Mouse (Mus musculus) ovary, adult 10 weeks (tissue): ENCODE results near the gene Jam2. TPM values are rescaled to one million over a fixed set of nuclear protein-coding genes. Genes with fewer than 3 reads are reported as not detected.

Experiments used
- polyA plus RNA-seq: library from polyadenylated mRNA; stranded (reverse); fragments of 350-450 nt; fragmentation: Illumina TruSeq; extraction: RNeasy Lipid Tissue Mini Kit (QIAGEN cat#74804); gene quantifications from one replicate; pipeline ENCODE4 v1.2.3, GENCODE M21; 2014

The Jam2 gene
- polyA plus RNA-seq: 199 TPM

DNA sequence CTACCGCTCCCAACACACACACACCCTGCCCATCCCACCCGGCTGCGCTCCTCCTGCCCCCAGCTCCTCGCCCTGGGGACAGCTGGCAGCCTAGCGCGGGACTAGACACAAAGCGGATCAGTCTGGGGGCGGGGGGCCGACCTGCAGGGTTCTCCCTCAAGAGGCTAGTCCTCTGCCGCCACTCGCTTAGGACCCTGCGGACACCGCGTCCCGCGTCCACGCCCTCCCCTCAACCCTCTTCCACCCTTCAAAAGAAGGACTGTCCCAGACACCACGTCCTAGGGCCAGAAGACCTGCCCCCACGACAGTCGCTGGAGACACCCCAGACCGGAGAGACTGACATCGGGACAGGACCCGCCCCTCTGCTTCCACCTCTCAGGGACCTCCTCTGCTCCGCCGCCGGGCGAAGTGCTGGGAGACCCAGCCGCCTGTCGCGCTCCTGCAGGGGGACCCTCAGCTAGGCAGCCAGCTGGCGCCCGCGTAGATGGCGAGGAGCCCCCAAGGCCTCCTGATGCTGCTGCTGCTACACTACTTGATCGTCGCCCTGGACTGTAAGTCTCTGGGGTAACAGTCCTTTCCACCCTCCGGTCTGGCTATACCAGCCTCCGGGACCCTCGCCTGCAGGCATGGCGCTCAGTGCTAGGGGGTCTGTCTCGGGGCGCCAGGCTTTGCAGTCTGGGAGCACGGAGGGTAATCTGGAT, at the start of gene Jam2:
TSS of gene Jam2 (plus strand) at position 121 of the 701 bp plus-strand sequence.

DNA sequence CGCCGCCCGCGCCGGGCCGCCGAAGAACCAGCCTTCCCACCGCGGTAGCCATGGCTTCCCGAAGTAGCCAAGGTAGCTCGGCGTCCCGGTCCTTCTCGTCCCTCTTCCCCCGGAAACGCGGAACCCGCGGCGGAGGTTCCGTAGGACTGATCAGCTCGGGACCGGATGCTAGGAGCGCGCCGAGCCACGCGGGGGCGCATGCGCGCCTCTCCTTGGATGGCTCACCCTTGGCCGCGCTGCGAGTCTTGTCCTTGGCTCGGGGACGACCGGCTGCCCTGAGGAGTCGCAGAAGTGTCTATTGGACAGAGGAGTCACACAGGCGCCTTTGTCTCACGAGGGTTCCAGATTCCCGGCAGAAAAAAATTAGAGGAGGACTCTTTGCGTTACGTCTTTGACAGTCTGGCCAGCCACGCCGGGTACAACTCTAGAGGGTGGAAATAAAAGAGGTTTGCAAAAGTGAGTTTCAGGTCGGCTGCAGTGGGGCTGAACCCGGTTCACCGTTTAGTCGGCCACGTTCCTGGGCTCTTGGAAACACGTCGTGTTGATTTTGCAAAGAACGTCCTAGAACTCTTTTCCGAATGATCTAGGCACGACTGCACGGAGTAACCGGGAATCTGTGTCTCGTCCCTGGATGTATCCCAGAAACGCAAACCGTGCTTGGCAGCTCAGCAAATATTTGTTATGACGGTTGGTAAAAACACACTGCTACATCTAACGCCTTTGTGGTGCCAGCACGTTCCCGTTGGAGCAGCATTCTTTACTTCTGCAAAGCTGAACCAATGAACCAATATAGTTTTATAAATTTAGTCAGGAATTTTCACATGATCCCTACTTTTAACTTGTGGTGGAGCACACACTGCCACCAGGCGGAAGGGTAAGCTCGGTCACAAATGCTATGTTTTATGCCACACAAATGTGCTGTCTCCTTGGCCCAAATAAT, 38.5 kb upstream of the Jam2 start, which contains the start of gene Mrpl39:
TSS of gene Mrpl39 (minus strand) at position 577 of the 940 bp plus-strand sequence.

DNA sequence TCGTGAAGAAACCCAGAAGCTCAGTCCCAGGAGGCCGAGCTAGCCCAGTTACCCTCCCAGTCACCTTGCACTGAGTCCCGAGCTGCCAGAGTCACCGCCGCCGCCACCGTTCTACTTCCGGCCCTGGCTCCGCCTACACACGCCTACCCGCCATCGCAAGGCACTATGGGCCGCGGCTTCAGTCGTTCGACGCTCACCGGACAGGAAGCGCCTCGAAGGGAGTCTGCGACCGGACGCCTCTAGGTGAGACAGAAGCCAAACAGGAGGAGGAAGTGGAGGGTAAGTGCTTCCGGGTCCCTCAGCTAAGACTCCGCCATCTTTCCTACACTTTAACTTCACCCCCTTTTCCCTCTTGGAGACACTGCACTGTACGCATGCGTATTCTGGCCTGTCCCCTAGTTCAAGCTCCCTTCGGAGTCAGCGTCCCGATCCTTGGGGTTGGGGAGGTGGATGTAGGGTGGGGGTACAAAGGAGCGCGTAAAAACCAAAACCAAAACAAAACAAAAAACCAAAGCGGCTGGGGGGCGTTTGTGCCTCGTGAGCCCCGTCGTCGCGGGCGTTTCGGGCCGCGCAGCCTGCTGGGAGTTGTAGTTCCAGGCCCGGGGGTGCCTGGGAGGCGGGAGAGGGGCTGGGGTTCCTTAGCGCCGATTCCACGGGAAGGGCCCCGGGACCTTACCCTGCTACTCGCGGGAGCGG, 61.0 kb downstream of the Jam2 start, which contains the start of gene Gabpa:
TSS of gene Gabpa (plus strand) at position 181 of the 696 bp plus-strand sequence.

DNA sequence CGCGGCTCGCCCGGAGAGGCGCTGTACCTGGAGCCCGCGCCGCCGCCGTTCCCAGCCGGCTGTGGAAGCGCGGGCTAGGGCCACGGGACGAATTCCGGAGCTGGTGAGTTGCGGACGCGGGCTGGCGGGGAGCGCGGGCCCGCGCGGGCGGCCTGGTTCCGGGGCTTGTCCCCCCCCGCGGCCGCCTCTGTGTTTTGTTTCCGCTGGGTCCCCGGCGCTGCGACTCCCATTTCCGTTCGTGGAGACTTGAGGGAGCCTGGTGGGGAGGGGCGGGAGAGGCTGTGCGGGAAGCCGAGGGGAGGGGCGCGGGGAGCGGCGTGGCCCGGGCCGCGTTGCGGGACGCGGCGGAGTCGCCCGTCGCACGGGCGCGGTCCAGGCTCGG, 61.5 kb downstream of the Jam2 start, which contains the start of gene Atp5j:
TSS of gene Atp5j (minus strand) at position 185 of the 382 bp plus-strand sequence.

Other genes with a start within 250 kb of the Jam2 start
- 46.7 TPM for gene Mrpl39, start 38.4 kb upstream of the Jam2 start, polyA plus RNA-seq
- gene Gabpa, start 60.8 kb downstream of the Jam2 start, polyA plus RNA-seq: 117 TPM
- 1,716 TPM for gene Atp5j, start 61.5 kb downstream of the Jam2 start, polyA plus RNA-seq